ENCODE assay signal across 11 mouse cellular contexts in genomic region chr14:122472161-122472560, GRCm38 (mm10). TPM values are rescaled to one million over a fixed set of nuclear protein-coding genes. Genes with fewer than 3 reads are reported as not detected.
A peak's percentile ranks its signal among the peaks of the same experiment; 100 is the strongest.
DNase-seq lines count a peak whose midpoint lies in the region; ATAC-seq and TF ChIP-seq lines count a peak whose summit lies in the region.
"Had no signal": no experiment of that assay in that cellular context is flagged by ENCODE, and none has a peak within 500 bp of the region (broad histone marks: within the 10 kb centered on the region; RNA-seq: fewer than 3 reads in every experiment).

No protein-coding gene starts in this region.

- H3K9me3 ChIP-seq in embryonic facial prominence, embryonic 10.5 days: no peaks in the 10 kb centered on the region
- H3K9me3 ChIP-seq in hindbrain, embryonic 15.5 days: no peaks in the 10 kb centered on the region
- no peaks in the 10 kb centered on the region for H3K9me3 ChIP-seq in midbrain, postnatal 0 days (ENCODE audit: low read length)
- H3K9me3 ChIP-seq: heart, embryonic 12.5 days; liver, embryonic 13.5 days had no signal

- no peak for TF ChIP-seq CTCF in midbrain, postnatal 0 days (IDR thresholded peaks at IDR 0.05)
- TF ChIP-seq CTCF in thymus, adult 2 months (IDR thresholded peaks at IDR 0.05; ENCODE audit: borderline replicate concordance, control insufficient read depth, extremely low read depth, insufficient read depth, low read length, poor library complexity): no peak

- no peak overlapping the region for H3K27ac ChIP-seq in embryonic facial prominence, embryonic 10.5 days (replicated peaks)
- H3K27ac ChIP-seq in hindbrain, embryonic 15.5 days (replicated peaks): peak overlapping the region; percentile 97
- 0 out of 2 replicates have a peak overlapping the region, but pooled peaks have one; percentile 55 for H3K27ac ChIP-seq in midbrain, postnatal 0 days (ENCODE audit: low read depth, low read length)
- no peak overlapping the region for H3K27ac ChIP-seq in thymus, adult 2 months (ENCODE audit: control insufficient read depth, insufficient read depth, low read length)
- H3K27ac ChIP-seq: liver, embryonic 13.5 days had no signal

- H3K4me2 ChIP-seq in hindbrain, embryonic 15.5 days: peak overlapping the region; percentile 55
- H3K4me2 ChIP-seq in midbrain, postnatal 0 days (ENCODE audit: low read depth, low read length, poor library complexity, severe bottlenecking): peak overlapping the region; percentile 42
- H3K4me2 ChIP-seq: heart, embryonic 12.5 days; liver, embryonic 13.5 days had no signal

- intact Hi-C loops in left cerebral cortex, postnatal 14 days (cut with DNase I): loop anchor here (5.0 kb wide), 1 partner anchor 95 kb away; no protein-coding TSS in a partner anchor

- peak overlapping the region; percentile 66; the same call in 1 of the 2 replicates for H3K4me3 ChIP-seq in embryonic facial prominence, embryonic 10.5 days
- H3K4me3 ChIP-seq in hindbrain, embryonic 15.5 days: peak overlapping the region; percentile 55
- peak overlapping the region; percentile 18 for H3K4me3 ChIP-seq in midbrain, postnatal 0 days (ENCODE audit: low read depth, low read length)
- no peak overlapping the region for H3K4me3 ChIP-seq in thymus, adult 2 months (ENCODE audit: control insufficient read depth, insufficient read depth, low read length)
- H3K4me3 ChIP-seq: heart, embryonic 12.5 days; liver, embryonic 13.5 days had no signal

- H3K4me1 ChIP-seq in embryonic facial prominence, embryonic 10.5 days: peaks cover 56% of the 10 kb centered on the region
- peaks cover 15% of the 10 kb centered on the region for H3K4me1 ChIP-seq in hindbrain, embryonic 15.5 days (replicated peaks)
- H3K4me1 ChIP-seq in midbrain, postnatal 0 days (ENCODE audit: insufficient read depth, low read length): no peaks in the 10 kb centered on the region
- no peaks in the 10 kb centered on the region for H3K4me1 ChIP-seq in thymus, adult 2 months (replicated peaks; ENCODE audit: control insufficient read depth, insufficient read depth, low read length)

- H3K27me3 ChIP-seq in embryonic facial prominence, embryonic 10.5 days (replicated peaks; ENCODE audit: low read depth, poor library complexity, severe bottlenecking): peaks cover 100% of the 10 kb centered on the region
- H3K27me3 ChIP-seq in hindbrain, embryonic 15.5 days: peaks cover 50% of the 10 kb centered on the region
- H3K27me3 ChIP-seq in midbrain, postnatal 0 days (ENCODE audit: insufficient read depth, low read length): peaks cover 28% of the 10 kb centered on the region
- H3K27me3 ChIP-seq in thymus, adult 2 months (ENCODE audit: control insufficient read depth, insufficient read depth, low read length): peaks cover 19% of the 10 kb centered on the region

- peak overlapping the region; percentile 39; the same call in 1 of the 2 replicates for H3K9ac ChIP-seq in hindbrain, embryonic 15.5 days
- H3K9ac ChIP-seq in midbrain, postnatal 0 days (replicated peaks; ENCODE audit: low read length, poor library complexity, severe bottlenecking): no peak overlapping the region; the same call in 1 of the 2 replicates
- H3K9ac ChIP-seq: heart, embryonic 12.5 days; liver, embryonic 13.5 days had no signal

- no peaks in the 10 kb centered on the region for H3K36me3 ChIP-seq in embryonic facial prominence, embryonic 10.5 days (replicated peaks)
- H3K36me3 ChIP-seq in hindbrain, embryonic 15.5 days: no peaks in the 10 kb centered on the region
- H3K36me3 ChIP-seq in midbrain, postnatal 0 days (ENCODE audit: insufficient read depth, low read length): no peaks in the 10 kb centered on the region
- H3K36me3 ChIP-seq in thymus, adult 2 months (ENCODE audit: control insufficient read depth, insufficient read depth, low read length): no peaks in the 10 kb centered on the region
- H3K36me3 ChIP-seq: G1E; heart, embryonic 12.5 days; liver, embryonic 13.5 days had no signal

- ATAC-seq in hindbrain, embryonic 15.5 days (ENCODE audit: low FRiP score, low read depth): no peak
- no peak for ATAC-seq in midbrain, postnatal 0 days (ENCODE audit: low FRiP score)
- no peak for ATAC-seq in activated CD4-positive, CD25-positive, alpha-beta regulatory T cell, adult 4 months

- WGBS in embryonic facial prominence, embryonic 10.5 days: under 1% methylated on average over 13 of the region's 13 CpGs
- WGBS in hindbrain, embryonic 15.5 days: 2% methylated on average over 13 of the region's 13 CpGs
- 5% methylated on average over 13 of the region's 13 CpGs for WGBS in midbrain, postnatal 0 days
- 8% methylated on average over 13 of the region's 13 CpGs for WGBS in thymus, adult 2 months

- no peak for TF ChIP-seq POLR2A in thymus, adult 2 months (IDR thresholded peaks at IDR 0.05; ENCODE audit: control insufficient read depth, extremely low read depth, insufficient read depth, low read length, poor library complexity)

- DNase-seq in cerebellum, postnatal 10 days: peak; percentile 76
- DNase-seq in embryonic facial prominence, embryonic 10.5 days (ENCODE audit: low spot score): peak; percentile 59
- DNase-seq in midbrain, postnatal 0 days (ENCODE audit: low spot score): no peak
- no peak for DNase-seq in thymus, adult 2 months
- DNase-seq in left cerebral cortex, postnatal 14 days (ENCODE audit: low spot score in 2 of 2): no peak
- DNase-seq: liver, embryonic 13.5 days had no signal

RNA-seq across cellular contexts. Expression of gene Zic2, which starts 3.1 kb away (rescaled TPM):
- polyA plus RNA-seq in embryonic facial prominence, embryonic 10.5 days (2016; fragmentation: Nextera tagmentation; extraction: Ambion mirVana): 2.2 and 2.4 TPM in 2 replicates
- polyA plus RNA-seq in hindbrain, embryonic 15.5 days (2015; fragmentation: Nextera tagmentation; extraction: Ambion mirVana): 11.6 and 12.9 TPM in 2 replicates
- total RNA-seq in midbrain, postnatal 0 days (2014; rRNA removed): 69.2 and 106 TPM in 2 replicates
- 6.9 and 13.9 TPM in 2 replicates for polyA plus RNA-seq in midbrain, postnatal 0 days (2015; fragmentation: Nextera tagmentation; extraction: Ambion mirVana)
- polyA plus RNA-seq in activated CD4-positive, CD25-positive, alpha-beta regulatory T cell, adult 4 months (2017; shearing (Covaris generic)): not detected
- not detected in 2 replicates for polyA plus RNA-seq in thymus, adult 2 months (2012; rRNA removed)
- total RNA-seq in left cerebral cortex, postnatal 14 days (2021): 10 to 100 TPM; 20.1 to 22.1 TPM
- polyA plus RNA-seq: G1E; heart, embryonic 12.5 days; liver, embryonic 13.5 days; spleen, adult 2 months had no signal

RNA-seq across cellular contexts. Expression of gene Zic5, which starts 6.7 kb away (rescaled TPM):
- 6.2 and 6.9 TPM in 2 replicates for polyA plus RNA-seq in embryonic facial prominence, embryonic 10.5 days (2016; fragmentation: Nextera tagmentation; extraction: Ambion mirVana)
- 13.8 and 17.9 TPM in 2 replicates for polyA plus RNA-seq in hindbrain, embryonic 15.5 days (2015; fragmentation: Nextera tagmentation; extraction: Ambion mirVana)
- total RNA-seq in midbrain, postnatal 0 days (2014; rRNA removed): 10.7 and 24.8 TPM in 2 replicates
- 4.4 and 8.8 TPM in 2 replicates for polyA plus RNA-seq in midbrain, postnatal 0 days (2015; fragmentation: Nextera tagmentation; extraction: Ambion mirVana)
- under 1 TPM in 1 of 2 experiments, not detected in 1; 0.12 TPM for polyA plus RNA-seq in activated CD4-positive, CD25-positive, alpha-beta regulatory T cell, adult 4 months (2017; shearing (Covaris generic))
- not detected in 2 replicates for polyA plus RNA-seq in thymus, adult 2 months (2012; rRNA removed)
- total RNA-seq in left cerebral cortex, postnatal 14 days (2021): 1 to 10 TPM; 3.2 to 4.7 TPM
- polyA plus RNA-seq: G1E; spleen, adult 2 months had no signal

RNA-seq across cellular contexts. Expression of gene Gm10837, which starts 18.2 kb away (rescaled TPM):
- polyA plus RNA-seq in embryonic facial prominence, embryonic 10.5 days (2016; fragmentation: Nextera tagmentation; extraction: Ambion mirVana): 0.31 TPM in 1 of 2 replicates, not detected in the other
- 0.50 and 0.64 TPM in 2 replicates for polyA plus RNA-seq in hindbrain, embryonic 15.5 days (2015; fragmentation: Nextera tagmentation; extraction: Ambion mirVana)
- total RNA-seq in midbrain, postnatal 0 days (2014; rRNA removed): 0.19 and 0.38 TPM in 2 replicates
- polyA plus RNA-seq in midbrain, postnatal 0 days (2015; fragmentation: Nextera tagmentation; extraction: Ambion mirVana): 0.21 and 0.32 TPM in 2 replicates
- not detected for polyA plus RNA-seq in activated CD4-positive, CD25-positive, alpha-beta regulatory T cell, adult 4 months (2017; shearing (Covaris generic))
- not detected in 2 replicates for polyA plus RNA-seq in thymus, adult 2 months (2012; rRNA removed)
- total RNA-seq in left cerebral cortex, postnatal 14 days (2021): under 1 TPM in 1 of 2 experiments, not detected in 1; 0.31 TPM
- polyA plus RNA-seq: G1E; heart, embryonic 12.5 days; liver, embryonic 13.5 days; spleen, adult 2 months had no signal

RNA-seq across cellular contexts. Expression of gene Gm5089, which starts 21.2 kb away (rescaled TPM):
- polyA plus RNA-seq in embryonic facial prominence, embryonic 10.5 days (2016; fragmentation: Nextera tagmentation; extraction: Ambion mirVana): 0.50 and 0.56 TPM in 2 replicates
- polyA plus RNA-seq in hindbrain, embryonic 15.5 days (2015; fragmentation: Nextera tagmentation; extraction: Ambion mirVana): 2.4 and 2.7 TPM in 2 replicates
- 1.9 TPM in 1 of 2 replicates, not detected in the other for total RNA-seq in midbrain, postnatal 0 days (2014; rRNA removed)
- polyA plus RNA-seq in midbrain, postnatal 0 days (2015; fragmentation: Nextera tagmentation; extraction: Ambion mirVana): 0.07 TPM in 1 of 2 replicates, not detected in the other
- polyA plus RNA-seq in activated CD4-positive, CD25-positive, alpha-beta regulatory T cell, adult 4 months (2017; shearing (Covaris generic)): not detected
- polyA plus RNA-seq in thymus, adult 2 months (2012; rRNA removed): not detected in 2 replicates
- under 1 TPM in 1 of 2 experiments, not detected in 1; 0.18 TPM for total RNA-seq in left cerebral cortex, postnatal 14 days (2021)
- polyA plus RNA-seq: G1E; heart, embryonic 12.5 days; liver, embryonic 13.5 days; spleen, adult 2 months had no signal

Comparison
In these comparisons a context has a peak if more than half of its experiments do, and no peak if none do; other contexts are left out.
1. DNase-seq: peak in cerebellum, postnatal 10 days (2 of 2) and embryonic facial prominence, embryonic 10.5 days (single experiment); none in midbrain, postnatal 0 days (single experiment), thymus, adult 2 months (single experiment) and left cerebral cortex, postnatal 14 days (0 of 2).
2. H3K27ac ChIP-seq: peak in hindbrain, embryonic 15.5 days (single experiment) and midbrain, postnatal 0 days (single experiment); none in embryonic facial prominence, embryonic 10.5 days (single experiment) and thymus, adult 2 months (single experiment).